Mouse (Mus musculus) gastrocnemius, postnatal 25 days (tissue): ENCODE results near the gene Rnf128. TPM values are rescaled to one million over a fixed set of nuclear protein-coding genes. Genes with fewer than 3 reads are reported as not detected.
"Not testable (repeated sequence)": the region's sequence is repeated elsewhere in the genome, so short reads cannot be mapped to it uniquely, and the experiment has no call there.

Experiments
- DNase-seq: peaks from one replicate; pipeline ENCODE4 v3.0.0; 2022
- long read RNA-seq, 2 experiments: library from polyadenylated mRNA; stranded (forward); transcript quantifications; one replicate each; pipeline ENCODE4 v2.0.0; 2021
- total RNA-seq, 2 experiments: library from RNA; stranded (reverse); gene quantifications; 1 replicate in 1 of 2; 2 replicates in 1 of 2; pipeline ENCODE4 v1.2.3; 2021

Rnf128 gene
- 10 to 100 TPM; 16.8 to 17.1 TPM for total RNA-seq
- long read RNA-seq, experiment 1, transcript Rnf128-201 (7 exons, 2,750 nt): major isoform, 20 of 21 reads
- long read RNA-seq, experiment 1, partial matches to known transcripts: 1 of 21 reads
- long read RNA-seq, experiment 1, other reads (novel, unspliced or antisense): 0 of 21 reads
- long read RNA-seq, experiment 2, transcript Rnf128-201 (7 exons, 2,750 nt): major isoform, 34 of 37 reads
- long read RNA-seq, experiment 2, partial matches to known transcripts: 2 of 37 reads
- long read RNA-seq, experiment 2, other reads (novel, unspliced or antisense): 1 of 37 reads

DNA sequence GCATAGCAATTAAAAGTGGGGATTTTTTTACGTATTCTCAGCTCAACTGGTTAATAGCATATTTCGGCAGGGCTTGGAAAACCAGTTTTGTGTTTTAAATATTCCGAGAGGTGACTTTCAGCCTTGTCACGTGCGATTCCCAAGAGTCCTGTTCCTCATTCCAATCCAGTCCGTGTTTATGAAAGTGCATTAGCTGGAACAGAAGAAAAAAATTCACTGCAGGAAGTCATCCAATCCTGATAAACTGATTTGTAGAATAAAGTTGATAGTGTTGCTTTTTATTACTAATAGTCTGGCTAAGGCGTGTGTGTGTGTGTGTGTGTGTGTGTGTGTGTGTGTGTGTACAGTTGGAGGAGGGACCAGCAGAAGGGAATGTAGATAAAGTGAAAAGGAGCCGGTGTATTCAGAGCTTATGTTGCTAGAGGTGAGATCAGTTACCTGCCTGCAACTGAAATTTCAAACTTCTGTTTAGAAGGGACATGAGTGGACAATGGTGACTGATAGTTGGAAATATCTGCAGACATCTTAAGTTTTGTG is at the start of gene Rnf128:
TSS of gene Rnf128 (plus strand) at position 392 of the 537 bp plus-strand sequence.
- no peak for DNase-seq

DNA sequence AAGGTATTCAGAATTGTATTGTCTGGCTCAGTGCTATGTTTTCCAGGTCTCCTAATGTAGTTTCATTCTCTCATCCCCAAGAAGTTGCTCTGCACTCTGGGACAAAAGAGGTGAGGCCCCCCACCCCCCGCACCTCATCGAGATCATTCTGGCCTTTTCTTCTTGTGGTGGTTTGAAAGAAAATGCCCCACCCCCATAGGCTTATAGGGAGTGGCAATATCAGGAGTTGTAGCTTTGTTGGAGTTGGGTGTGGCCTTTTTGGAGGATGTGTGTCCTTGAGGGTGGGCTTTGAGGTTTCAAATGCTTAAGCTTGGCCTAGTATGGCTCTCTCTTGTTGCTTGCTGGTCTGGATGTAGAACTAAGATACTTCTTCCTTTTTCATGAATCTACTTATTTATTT is 47.0 kb upstream of the Rnf128 start:
- DNase-seq: no peak

DNA sequence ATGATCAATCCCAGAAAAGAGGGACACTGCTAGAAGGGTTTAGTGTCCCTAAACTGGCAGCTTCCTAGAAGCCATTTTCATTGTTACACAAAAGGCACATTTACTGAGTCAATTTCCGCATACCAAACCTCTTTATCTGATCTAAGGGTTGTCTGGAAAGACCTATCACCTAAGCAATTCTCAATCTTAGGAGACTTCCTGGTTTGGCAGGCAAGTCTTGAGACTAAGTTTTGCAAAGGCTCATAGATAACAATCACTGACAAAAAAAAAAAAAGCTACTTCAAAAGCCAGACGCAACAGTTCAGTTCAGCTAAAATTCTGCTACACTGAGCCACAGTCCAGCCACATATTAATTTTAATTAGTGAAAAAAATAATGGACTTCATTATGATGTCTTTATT is 43.9 kb upstream of the Rnf128 start:
- no peak for DNase-seq

DNA sequence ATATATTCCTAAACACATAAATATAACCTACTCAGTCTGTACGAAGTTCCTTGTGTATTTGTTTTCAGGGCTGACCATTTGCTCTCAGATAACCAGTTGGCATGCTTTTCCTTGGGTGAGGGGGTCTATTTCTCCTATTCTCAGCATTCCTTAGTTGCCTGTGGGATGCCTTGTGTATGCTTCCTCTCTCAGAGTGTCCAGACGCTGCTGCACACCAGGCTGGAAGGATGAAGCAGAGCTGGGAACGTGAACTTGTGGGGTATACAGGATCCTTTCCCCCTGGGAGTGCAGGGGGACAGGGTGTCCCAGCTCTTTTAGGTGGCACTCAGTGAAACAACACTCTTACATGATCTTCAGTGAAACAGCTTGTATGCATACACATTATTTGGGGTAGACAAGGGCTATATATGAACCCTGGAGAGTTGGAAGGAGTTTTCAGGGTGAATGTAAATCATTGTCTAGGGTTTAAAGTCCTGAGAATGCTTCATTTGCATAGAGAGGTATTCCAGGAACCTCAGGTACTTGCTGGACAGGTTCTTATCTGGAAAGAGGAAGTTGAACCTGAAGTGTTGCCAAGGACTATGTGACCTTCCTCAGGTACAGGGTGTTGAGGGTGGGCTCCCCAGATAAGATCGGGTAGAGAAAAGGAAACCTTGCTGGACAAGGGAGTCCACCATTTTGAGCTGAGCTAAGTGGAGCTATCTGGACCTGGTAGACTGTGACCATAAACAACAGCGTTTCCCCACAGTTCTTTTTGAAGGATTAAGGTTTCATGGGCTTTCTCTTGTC is 38.6 kb upstream of the Rnf128 start:
- DNase-seq: no peak

DNA sequence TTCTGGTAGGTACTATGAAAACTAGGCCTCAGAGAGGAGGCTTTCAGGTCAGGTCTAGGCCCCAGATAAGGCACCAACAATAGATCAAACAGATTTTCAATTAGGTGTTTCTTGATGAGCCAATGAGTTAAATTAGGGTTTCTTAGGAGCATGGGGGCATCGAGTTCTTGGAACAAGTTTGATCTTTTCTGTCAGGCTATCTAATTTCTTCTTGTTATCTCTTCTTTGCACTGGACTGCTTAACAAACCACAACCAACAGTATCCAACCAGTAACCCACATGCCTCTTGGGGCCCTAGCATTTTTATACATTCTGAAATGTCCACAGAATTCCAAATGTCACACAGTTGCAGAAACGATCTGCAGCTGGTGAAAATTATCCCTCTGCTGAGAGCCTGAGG is 37.4 kb upstream of the Rnf128 start:
- DNase-seq: no peak

DNA sequence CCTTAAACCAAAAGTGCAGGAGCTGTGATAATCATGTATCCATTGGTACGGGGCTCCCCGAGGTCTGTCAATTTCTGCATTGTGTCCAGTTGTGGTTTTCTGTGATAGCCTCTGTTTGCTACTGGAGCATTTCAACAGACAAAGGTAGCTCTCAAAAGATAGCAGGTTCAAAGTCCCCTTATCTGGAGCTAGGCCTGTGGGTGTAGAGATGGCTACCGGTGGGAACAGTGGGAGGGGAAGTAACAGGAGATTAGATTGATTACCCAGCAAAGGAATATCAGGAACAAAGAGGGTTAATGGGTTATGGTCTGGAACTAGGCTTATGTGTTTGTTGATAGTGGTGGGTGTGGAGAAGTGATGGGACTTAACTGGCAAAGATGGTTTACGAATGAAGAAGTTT is 36.1 kb upstream of the Rnf128 start:
- DNase-seq: no peak

DNA sequence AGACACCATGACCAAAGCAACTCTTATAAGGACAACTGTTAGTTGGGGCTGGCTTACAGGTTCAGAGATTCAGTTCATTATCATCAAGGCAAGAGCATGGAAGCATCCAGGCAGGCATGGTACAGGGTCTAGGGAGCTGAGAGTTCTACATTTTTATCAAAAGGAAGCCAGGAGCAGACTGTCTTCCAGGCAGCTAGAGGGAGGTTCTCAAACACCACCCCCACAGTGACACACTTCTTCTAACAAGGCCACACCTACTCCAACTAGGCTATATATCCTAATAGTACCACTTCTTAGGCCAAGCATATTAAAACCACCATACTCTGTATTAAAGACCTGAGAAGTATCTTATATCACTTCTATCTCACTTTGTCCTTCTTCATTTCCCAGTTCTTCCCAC is 33.4 kb upstream of the Rnf128 start:
- no peak for DNase-seq

DNA sequence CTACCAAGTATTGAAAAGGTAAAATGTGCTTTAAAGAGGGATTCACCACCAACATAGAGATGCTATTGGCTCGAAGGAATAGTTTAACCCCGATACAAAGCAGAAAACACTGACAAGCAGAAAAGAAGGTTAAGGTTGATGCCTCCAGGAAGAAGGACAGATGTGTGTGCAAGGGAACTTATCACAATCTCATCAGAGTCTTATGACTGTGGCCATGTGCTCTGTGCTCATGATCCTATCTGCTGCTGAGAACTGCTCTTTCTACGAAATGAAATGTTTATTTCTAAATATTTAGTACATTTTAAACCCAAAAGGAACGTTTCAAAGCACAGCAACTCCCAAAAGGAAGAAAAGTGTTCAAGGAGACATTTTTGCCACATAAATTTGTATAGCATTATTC is 30.8 kb upstream of the Rnf128 start:
- no peak for DNase-seq

DNA sequence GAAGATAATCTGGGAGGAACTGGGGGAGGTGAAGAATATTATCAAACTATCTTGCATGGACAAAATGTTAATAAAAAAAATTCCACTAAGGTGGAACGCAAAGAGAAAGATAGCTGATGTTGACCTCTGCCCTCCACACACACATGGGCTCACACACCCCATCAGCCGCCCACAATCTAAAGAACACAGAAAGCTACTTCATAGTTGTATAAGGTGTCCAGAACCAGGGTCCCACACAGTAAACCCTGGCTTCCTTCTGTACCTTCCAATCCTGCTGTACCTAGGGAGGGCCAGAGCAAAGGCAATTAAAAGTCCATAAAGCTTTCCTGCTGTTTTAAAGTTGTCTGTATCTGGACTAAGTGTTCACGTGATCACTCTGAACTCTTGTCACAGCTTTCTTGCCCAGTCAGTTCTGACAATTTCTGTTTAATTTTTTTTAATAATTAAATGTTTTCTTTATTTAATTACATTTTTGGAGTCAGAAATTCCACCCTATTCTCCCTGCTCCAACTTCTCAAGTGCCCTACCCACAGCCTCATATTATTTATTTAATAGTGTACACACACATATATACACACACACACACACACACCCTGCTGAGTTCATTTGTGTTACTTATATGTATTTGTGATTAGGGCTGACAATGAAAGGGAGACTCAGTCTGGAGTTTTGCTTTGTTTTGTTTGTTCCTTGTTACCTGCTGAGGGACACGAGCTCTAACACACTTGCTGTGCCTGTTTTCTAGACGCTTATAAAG is 25.3 kb upstream of the Rnf128 start:
- no peak for DNase-seq

DNA sequence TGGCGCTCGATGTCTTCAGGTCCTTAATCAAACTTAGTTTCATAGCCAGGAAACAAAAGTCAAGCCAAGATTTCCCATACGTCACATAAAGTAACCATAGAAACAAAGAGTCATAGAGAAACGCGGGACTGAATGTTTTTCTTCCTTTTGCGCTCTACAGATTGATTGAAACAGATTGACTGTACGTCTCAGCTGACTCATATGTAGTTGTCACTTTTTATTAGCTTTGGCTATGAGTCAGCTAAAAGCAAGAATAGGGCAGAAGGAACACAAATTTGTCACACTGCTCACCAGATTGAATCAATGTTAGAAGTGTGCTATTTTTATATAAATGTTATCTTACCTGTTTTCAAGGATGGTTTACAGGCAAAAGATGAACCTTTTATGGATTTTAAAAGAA is 19.4 kb upstream of the Rnf128 start:
- DNase-seq: no peak

GRCm38 (mm10) chrX:139550456-139550855 is 12.7 kb upstream of the Rnf128 start:
- no peak for DNase-seq

DNA sequence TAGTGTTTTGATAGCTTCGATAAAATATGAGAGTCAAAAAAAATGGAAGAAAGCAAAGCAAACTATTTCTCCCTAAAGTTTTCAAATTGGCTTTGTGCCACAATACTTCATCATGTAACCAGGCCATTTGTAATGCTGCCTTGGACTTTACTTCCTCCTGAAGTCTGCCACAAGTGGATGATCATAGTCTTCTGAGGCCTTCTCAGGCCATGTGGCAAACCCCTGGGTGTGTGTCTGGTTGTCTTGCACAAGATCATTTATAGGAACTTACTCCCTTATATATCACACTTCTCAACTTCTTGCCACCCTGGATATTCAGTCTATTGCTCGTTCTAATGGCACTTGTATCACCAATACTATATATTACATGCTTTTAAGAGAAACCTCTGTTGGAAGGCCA is 11.0 kb upstream of the Rnf128 start:
- no peak for DNase-seq

GRCm38 (mm10) chrX:139562255-139562924 is 726 bp upstream of the Rnf128 start:
- DNase-seq: no peak

DNA sequence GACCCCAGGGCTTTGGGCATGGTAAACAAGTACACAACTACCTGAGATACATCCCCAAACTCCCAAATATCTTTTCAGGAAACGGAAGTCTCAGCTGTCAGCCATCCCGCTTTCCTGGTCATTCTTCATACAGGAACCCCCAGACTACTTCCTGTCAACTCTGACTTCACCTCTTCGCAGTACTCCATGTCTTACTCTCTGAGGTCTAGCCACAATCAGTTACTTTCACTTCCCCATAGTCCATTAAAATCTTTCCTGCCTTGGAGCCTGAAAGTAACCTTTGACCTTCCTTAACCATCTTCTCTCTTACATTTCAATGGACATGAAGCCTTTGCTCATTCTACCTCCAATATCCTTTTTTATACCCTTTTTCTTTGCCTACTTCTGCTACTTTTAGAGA is 6.9 kb downstream of the Rnf128 start:
- DNase-seq: no peak

- DNase-seq: no peak
Measured at GRCm38 (mm10) chrX:139578649-139579278, 15.6 kb downstream of the Rnf128 start.

DNA sequence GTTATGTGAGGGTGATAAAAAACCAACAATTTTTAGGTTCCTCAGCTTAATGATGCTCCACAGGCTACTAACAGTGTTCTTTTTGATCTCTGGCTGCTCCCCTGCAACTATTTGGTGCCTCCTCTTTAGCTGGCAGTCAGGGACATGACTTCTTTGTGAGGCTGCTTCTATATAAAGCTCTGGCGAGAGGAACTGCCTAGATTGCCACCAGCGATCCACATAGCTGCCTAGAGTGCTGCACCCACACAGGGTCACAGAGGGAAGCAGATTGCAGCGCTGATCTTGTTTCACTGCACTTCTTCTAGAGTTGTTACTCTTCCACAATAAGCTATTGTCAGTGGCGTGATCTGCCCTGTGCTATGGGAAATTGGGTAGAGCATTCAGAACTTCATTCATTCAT is 20.5 kb downstream of the Rnf128 start:
- DNase-seq: no peak

DNA sequence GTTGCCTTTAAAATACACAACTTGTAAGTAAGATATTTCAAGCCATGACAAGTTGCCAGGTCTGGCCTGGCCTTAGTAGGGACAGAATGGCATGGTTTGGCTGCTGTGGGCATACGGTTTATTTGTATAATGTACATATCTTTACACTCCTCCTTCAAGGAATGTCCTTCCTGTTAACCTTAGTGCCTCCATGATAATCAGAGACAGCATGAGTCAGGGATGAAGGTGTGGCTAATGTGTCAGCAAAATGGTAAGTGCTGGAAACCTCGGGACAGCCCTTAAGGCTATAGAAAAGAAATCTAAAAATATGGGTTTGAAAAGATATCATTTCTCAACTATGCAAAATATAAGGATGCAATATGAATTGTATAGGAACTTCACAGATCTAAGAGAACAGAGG is 23.6 kb downstream of the Rnf128 start:
- not testable (repeated sequence) for DNase-seq

GRCm38 (mm10) chrX:139596404-139596803 is 33.3 kb downstream of the Rnf128 start:
- no peak for DNase-seq

GRCm38 (mm10) chrX:139610033-139610764 is 47.1 kb downstream of the Rnf128 start:
- DNase-seq: peak; percentile 71

DNA sequence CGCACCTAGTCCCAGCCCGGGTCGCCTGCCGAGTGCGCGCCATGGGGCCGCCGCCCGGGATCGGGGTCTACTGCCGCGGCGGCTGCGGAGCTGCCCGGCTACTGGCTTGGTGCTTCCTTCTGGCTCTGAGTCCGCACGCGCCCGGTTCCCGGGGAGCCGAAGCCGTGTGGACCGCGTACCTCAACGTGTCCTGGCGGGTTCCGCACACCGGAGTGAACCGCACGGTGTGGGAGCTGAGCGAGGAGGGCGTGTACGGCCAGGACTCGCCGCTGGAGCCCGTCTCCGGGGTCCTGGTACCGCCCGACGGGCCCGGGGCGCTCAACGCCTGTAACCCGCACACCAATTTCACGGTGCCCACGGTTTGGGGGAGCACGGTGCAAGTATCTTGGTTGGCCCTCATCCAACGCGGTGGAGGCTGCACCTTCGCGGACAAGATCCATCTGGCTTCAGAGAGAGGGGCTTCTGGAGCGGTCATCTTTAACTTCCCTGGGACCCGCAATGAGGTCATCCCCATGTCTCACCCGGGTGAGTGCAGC is 47.7 kb downstream of the Rnf128 start:
- DNase-seq: no peak

- no peak for DNase-seq
Measured at GRCm38 (mm10) chrX:139614761-139615160, 51.6 kb downstream of the Rnf128 start.
